Mouse (Mus musculus): ENCODE measurements around the gene Rab37. TPM values are rescaled to one million over a fixed set of nuclear protein-coding genes. Genes with fewer than 3 reads are reported as not detected.

Gene Rab37
- polyA plus RNA-seq, 1 experiment from 2014 or later, result 1.5 TPM

DNA sequence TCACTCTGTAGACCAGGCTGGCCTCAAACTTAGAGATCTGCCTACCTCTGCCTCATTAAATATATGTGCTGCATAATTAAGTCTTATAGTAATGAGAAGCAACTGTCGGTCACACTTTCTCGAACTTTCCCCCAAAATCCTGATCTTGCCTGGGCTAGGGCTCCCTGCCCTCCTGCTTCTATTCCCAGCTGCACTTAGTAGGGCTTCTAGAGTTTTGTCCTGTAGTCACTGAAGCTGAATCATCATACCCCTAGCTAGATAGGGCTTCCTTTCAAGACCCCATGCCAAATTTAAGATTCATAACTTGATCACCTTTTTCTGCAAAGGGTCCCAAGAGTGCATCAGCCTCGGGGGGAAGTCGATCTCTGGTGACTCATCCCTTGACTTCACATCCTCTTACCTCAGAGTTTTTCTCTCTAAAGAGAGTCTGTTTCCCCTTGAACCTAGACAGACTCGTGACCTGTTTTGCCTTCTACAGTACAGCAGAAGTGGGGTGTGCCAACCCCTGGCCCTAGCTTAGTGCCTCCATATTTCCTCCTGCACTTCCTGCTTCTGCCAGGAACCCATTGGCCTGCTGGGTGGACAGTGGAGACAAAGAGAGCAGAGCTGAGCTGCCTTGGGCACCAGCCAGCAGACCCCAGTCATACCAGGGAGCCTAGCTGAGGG, 47.5 kb downstream of the Rab37 start:
- no peak for ATAC-seq (ENCODE audit: low read depth)
- H3K9me3 ChIP-seq (ENCODE audit: control insufficient read depth, low read length), result no peaks in the 10 kb centered on the region
- no peaks in the 10 kb centered on the region for H3K27me3 ChIP-seq (ENCODE audit: control insufficient read depth, insufficient read depth, low read depth, low read length)
- H3K36me3 ChIP-seq (ENCODE audit: control insufficient read depth, insufficient read depth, low read length), result no peaks in the 10 kb centered on the region
- no peak overlapping the region for H3K9ac ChIP-seq (ENCODE audit: low read length)
- H3K4me1 ChIP-seq (replicated peaks; ENCODE audit: control insufficient read depth, insufficient read depth, low read length), result no peaks in the 10 kb centered on the region
- 68% methylated on average over 5 of the region's 5 CpGs for WGBS
- H3K27ac ChIP-seq (ENCODE audit: low read length), result no peak overlapping the region
- H3K4me2 ChIP-seq (ENCODE audit: low read depth, low read length), result no peak overlapping the region
- H3K4me3 ChIP-seq (ENCODE audit: low read length), result no peak overlapping the region

DNA sequence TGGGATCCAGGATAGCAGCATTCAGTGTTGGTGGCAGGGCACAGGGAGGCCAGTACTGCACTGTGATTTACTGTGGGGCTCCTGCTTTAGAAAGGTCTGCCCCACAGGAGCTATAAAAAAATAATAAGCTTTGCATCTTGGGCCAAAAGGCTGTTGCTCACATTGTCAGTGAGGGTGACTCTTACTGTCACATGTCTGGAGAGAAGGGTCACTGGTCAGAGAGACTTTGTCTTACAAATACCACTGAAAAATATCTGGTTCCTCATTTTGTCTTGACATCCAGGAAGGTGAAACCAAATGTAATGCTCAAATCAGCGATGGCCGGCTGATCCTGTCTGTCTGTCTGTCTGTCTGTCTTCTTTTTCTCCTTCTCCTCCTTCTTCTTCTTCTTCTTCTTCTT, 50.7 kb downstream of the Rab37 start:
- H3K27ac ChIP-seq (ENCODE audit: low read length), result no peak overlapping the region
- ATAC-seq (ENCODE audit: low read depth), result no peak
- no peak overlapping the region for H3K4me2 ChIP-seq (ENCODE audit: low read depth, low read length)
- H3K36me3 ChIP-seq (ENCODE audit: control insufficient read depth, insufficient read depth, low read length), result no peaks in the 10 kb centered on the region
- 81% methylated on average over 2 of the region's 2 CpGs for WGBS
- H3K9ac ChIP-seq (ENCODE audit: low read length), result no peak overlapping the region
- H3K27me3 ChIP-seq (ENCODE audit: control insufficient read depth, insufficient read depth, low read depth, low read length), result no peaks in the 10 kb centered on the region
- no peak overlapping the region for H3K4me3 ChIP-seq (ENCODE audit: low read length)
- no peaks in the 10 kb centered on the region for H3K4me1 ChIP-seq (replicated peaks; ENCODE audit: control insufficient read depth, insufficient read depth, low read length)
- H3K9me3 ChIP-seq (ENCODE audit: control insufficient read depth, low read length), result no peaks in the 10 kb centered on the region

DNA sequence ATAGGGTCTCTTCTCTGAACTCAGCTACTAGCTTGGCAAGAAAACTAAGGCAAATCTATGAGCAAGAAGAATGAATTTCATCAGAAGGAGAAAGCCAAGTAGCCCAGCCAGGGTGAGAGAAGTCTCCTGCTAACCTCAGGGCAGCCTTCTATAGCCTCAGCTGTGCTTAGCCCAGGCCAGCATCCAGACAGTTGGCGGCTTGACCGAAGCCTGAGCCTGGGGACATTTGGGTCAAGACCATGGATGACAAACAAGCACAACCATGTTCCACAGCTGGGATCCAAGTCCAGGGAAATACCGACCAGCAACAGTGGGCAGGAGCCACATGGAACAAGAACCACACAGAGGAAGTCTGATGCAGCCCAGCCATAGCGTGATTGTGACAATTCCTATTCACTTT, 56.6 kb downstream of the Rab37 start:
- Histone ChIP-seq H3K27ac (ENCODE audit: low read length) (no peak overlapping the region), H3K9me3 (ENCODE audit: control insufficient read depth, low read length) (no peaks in the 10 kb centered on the region), H3K4me2 (ENCODE audit: low read depth, low read length) (no peak overlapping the region), H3K27me3 (ENCODE audit: control insufficient read depth, insufficient read depth, low read depth, low read length) (peaks cover 3% of the 10 kb centered on the region; the same call in 1 of the 2 replicates), H3K4me3 (ENCODE audit: low read length) (no peak overlapping the region), H3K4me1 (replicated peaks; ENCODE audit: control insufficient read depth, insufficient read depth, low read length) (0 out of 2 replicates have a peak, but pooled peaks cover 3% of the 10 kb centered on the region), H3K36me3 (ENCODE audit: control insufficient read depth, insufficient read depth, low read length) (no peaks in the 10 kb centered on the region), H3K9ac (ENCODE audit: low read length) (no peak overlapping the region)
- WGBS, result 77% methylated on average over 4 of the region's 4 CpGs
- ATAC-seq (ENCODE audit: low read depth), result no peak

DNA sequence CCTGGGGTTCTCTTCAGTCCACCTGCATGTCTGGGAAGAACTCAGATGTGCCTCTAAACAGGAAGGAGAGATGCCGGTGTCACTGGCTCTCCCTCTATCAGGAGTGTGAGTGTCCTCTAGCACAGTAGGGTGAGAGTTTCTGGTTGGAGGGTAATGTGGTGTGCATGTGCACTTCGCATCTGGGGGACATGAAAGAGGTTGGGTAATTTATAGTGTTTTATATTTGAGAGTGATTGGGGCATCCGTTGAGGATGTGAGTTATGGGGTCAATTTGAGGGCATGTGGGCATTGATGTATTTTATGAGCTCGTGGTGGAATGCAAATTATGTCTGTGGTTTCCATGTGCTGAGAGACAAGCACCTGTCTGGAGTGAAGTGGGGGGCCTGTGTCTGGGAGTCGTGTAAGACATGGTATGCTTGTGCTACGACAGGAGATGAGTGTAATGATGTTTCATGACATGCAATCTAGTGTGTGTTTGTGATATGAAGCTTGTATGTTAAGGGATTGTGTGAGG, 59.6 kb downstream of the Rab37 start:
- Histone ChIP-seq H3K36me3 (ENCODE audit: control insufficient read depth, insufficient read depth, low read length) (no peaks in the 10 kb centered on the region), H3K4me3 (ENCODE audit: low read length) (no peak overlapping the region), H3K4me2 (ENCODE audit: low read depth, low read length) (no peak overlapping the region), H3K9ac (ENCODE audit: low read length) (no peak overlapping the region), H3K27me3 (ENCODE audit: control insufficient read depth, insufficient read depth, low read depth, low read length) (peaks cover 27% of the 10 kb centered on the region), H3K4me1 (replicated peaks; ENCODE audit: control insufficient read depth, insufficient read depth, low read length) (peaks cover 10% of the 10 kb centered on the region), H3K27ac (ENCODE audit: low read length) (no peak overlapping the region), H3K9me3 (ENCODE audit: control insufficient read depth, low read length) (no peaks in the 10 kb centered on the region)
- WGBS, result 42% methylated on average over 6 of the region's 6 CpGs
- no peak for ATAC-seq (ENCODE audit: low read depth)

DNA sequence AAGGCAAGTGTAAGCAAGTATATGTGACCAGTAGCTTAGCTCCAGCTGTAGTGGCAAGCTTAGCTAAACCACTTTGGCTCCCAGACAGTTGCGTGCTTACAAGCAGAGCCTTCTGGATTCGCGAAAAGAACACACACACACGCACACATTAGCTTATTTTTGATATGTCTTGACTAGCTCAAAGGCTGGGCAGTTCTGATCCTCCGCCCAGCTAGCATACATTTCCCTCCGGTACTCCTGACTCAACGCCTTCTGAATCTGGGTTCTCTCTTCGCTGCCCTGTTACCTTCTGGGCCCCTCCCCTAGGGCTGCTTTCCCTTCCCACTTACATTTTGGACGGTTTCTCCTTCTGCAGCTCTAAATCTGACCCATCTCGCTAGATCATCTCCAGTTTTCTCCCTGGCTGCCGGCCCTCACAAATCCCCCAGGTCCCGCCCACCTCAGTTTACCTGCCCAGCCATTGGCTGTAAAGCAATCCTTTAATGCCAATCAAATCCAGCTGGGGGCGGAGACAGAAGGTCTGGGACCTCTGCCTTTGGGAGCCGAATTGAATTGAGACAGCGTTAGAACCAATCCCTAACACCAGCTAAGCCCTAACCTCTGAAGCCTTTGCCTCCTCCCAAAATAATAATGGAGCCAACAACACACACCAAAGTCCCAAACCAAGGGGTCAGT, 60.7 kb downstream of the Rab37 start:
- peak; percentile 67 for ATAC-seq (ENCODE audit: low read depth)

DNA sequence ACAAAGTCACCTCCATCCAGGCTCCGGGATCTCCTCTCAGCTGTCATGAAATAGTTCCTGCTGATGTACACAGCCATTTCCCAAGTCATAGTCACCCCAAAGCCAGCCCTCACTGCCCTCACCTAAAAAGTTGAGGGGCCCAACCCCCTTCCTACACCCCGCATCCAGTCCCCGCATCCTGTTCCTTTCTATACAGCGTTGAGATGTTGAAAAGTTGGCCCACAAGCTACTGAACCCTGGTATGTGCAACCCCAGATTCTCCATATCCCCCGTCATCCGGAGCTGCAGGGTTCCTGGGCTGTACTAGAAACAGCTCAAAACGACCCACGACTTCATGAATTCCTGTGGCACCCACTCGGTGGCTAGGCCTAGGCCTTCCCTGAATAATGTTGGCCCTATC, 61.9 kb downstream of the Rab37 start:
- peaks cover 27% of the 10 kb centered on the region for H3K27me3 ChIP-seq (ENCODE audit: control insufficient read depth, insufficient read depth, low read depth, low read length)
- H3K9ac ChIP-seq (ENCODE audit: low read length), result no peak overlapping the region
- H3K4me2 ChIP-seq (ENCODE audit: low read depth, low read length), result no peak overlapping the region
- no peak overlapping the region for H3K4me3 ChIP-seq (ENCODE audit: low read length)
- 74% methylated on average over 9 of the region's 9 CpGs for WGBS
- H3K27ac ChIP-seq (ENCODE audit: low read length), result no peak overlapping the region
- peaks cover 14% of the 10 kb centered on the region for H3K4me1 ChIP-seq (replicated peaks; ENCODE audit: control insufficient read depth, insufficient read depth, low read length)
- no peak for ATAC-seq (ENCODE audit: low read depth)
- H3K36me3 ChIP-seq (ENCODE audit: control insufficient read depth, insufficient read depth, low read length), result no peaks in the 10 kb centered on the region
- H3K9me3 ChIP-seq (ENCODE audit: control insufficient read depth, low read length), result no peaks in the 10 kb centered on the region

More for the DNA sequence above, 60.7 kb downstream of the Rab37 start:
- H3K36me3 ChIP-seq (ENCODE audit: control insufficient read depth, insufficient read depth, low read length), result no peaks in the 10 kb centered on the region
- H3K4me3 ChIP-seq (ENCODE audit: low read length), result peak overlapping the region; percentile 40
- peak overlapping the region; percentile 64 for H3K4me2 ChIP-seq (ENCODE audit: low read depth, low read length)
- WGBS, result 3% methylated on average over 15 of the region's 15 CpGs
- H3K4me1 ChIP-seq (replicated peaks; ENCODE audit: control insufficient read depth, insufficient read depth, low read length), result peaks cover 10% of the 10 kb centered on the region
- H3K9ac ChIP-seq (ENCODE audit: low read length), result peak overlapping the region; percentile 53; the same call in 1 of the 2 replicates
- no peak overlapping the region for H3K27ac ChIP-seq (ENCODE audit: low read length)
- H3K27me3 ChIP-seq (ENCODE audit: control insufficient read depth, insufficient read depth, low read depth, low read length), result peaks cover 27% of the 10 kb centered on the region
- no peaks in the 10 kb centered on the region for H3K9me3 ChIP-seq (ENCODE audit: control insufficient read depth, low read length)

DNA sequence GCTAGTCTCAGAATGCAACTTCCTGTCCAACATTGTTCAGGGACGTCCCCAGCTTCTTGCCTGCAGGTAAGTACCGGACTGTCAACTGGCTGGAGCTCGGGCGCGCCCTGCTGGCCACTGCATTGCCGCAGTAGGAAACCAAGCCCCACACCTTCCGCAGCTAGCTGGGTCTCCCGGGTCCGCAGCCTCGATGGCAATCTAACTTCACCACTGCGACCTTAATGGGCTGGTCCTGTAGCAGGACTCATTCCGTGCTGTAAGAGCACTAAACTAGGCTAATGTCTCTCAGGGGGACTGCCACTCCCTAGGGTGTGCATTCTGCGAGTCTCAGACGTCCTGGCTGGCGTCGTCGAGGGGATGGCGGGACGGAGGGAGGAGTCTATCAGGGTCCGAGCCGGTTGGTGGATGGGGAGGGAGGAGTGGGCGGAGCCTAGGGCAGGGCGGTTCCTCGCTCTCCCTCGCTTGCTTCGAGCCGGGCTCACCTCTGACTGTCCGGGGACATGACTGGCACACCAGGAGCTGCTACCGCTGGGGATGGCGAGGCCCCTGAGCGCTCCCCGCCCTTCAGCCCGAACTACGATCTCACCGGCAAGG, 62.6 kb downstream of the Rab37 start:
- no peak overlapping the region for H3K27ac ChIP-seq (ENCODE audit: low read length)
- H3K9ac ChIP-seq (ENCODE audit: low read length), result peak overlapping the region; percentile 43; the same call in 1 of the 2 replicates
- H3K4me3 ChIP-seq (ENCODE audit: low read length), result peak overlapping the region; percentile 46
- peaks cover 21% of the 10 kb centered on the region for H3K4me1 ChIP-seq (replicated peaks; ENCODE audit: control insufficient read depth, insufficient read depth, low read length)
- WGBS, result under 1% methylated on average over 34 of the region's 35 CpGs
- peak; percentile 74 for ATAC-seq (ENCODE audit: low read depth)
- H3K36me3 ChIP-seq (ENCODE audit: control insufficient read depth, insufficient read depth, low read length), result no peaks in the 10 kb centered on the region
- H3K9me3 ChIP-seq (ENCODE audit: control insufficient read depth, low read length), result no peaks in the 10 kb centered on the region
- peaks cover 27% of the 10 kb centered on the region for H3K27me3 ChIP-seq (ENCODE audit: control insufficient read depth, insufficient read depth, low read depth, low read length)
- H3K4me2 ChIP-seq (ENCODE audit: low read depth, low read length), result peak overlapping the region; percentile 53

DNA sequence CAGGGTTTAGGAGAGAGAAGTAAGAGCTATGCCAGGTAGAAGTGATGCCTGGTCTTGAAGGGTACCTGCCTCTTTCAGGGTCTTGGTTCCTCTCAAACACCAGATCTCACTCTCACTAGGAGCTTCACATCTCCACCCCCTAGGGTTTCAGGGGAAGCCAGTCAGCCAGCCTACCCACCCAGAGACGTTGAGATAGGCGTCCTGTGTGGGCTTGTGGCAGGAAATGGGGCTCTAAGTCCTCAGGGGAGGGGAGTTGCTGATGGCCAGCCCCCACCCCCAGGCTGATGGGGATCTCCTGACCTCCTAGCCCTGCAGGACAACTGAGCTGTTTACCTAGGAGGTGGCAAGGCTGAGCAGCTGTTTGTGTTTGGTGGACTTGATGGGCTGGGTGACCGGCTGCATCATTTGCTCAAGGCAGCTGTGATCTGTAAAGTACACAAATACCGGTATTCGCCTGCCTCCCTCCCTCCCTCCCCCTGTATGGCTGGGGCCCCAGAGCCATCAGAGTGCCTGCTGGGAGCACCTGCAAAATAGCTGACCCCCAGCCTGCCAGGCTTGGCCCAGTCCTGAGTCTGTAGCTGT, 63.9 kb downstream of the Rab37 start:
- ATAC-seq (ENCODE audit: low read depth), result no peak
- 2% methylated on average over 5 of the region's 5 CpGs for WGBS
- Histone ChIP-seq H3K27ac (ENCODE audit: low read length) (no peak overlapping the region), H3K9me3 (ENCODE audit: control insufficient read depth, low read length) (no peaks in the 10 kb centered on the region), H3K4me3 (ENCODE audit: low read length) (no peak overlapping the region), H3K27me3 (ENCODE audit: control insufficient read depth, insufficient read depth, low read depth, low read length) (peaks cover 27% of the 10 kb centered on the region), H3K9ac (ENCODE audit: low read length) (no peak overlapping the region), H3K36me3 (ENCODE audit: control insufficient read depth, insufficient read depth, low read length) (no peaks in the 10 kb centered on the region), H3K4me2 (ENCODE audit: low read depth, low read length) (no peak overlapping the region), H3K4me1 (replicated peaks; ENCODE audit: control insufficient read depth, insufficient read depth, low read length) (peaks cover 21% of the 10 kb centered on the region)
